Mouse (Mus musculus) ES-Bruce4 (cell line): ENCODE measurements at regions not wholly inside any gene's neighbourhood (a gene's known extent, or its start where the extent isn't known, plus 50 kb on each side); places are given as distances from the start of the nearest gene placed in this dataset.

Source experiments
- H3K27ac ChIP-seq: 2 replicates; pipeline ENCODE4 v1.5.1; 2012; ENCODE audit warnings: low read length, inconsistent platforms; ENCODE audit not compliant: insufficient read depth
- H3K27me3 ChIP-seq: 2 replicates; pipeline ENCODE4 v1.6.1; 2012; ENCODE audit warnings: mild to moderate bottlenecking, low read length, inconsistent platforms; ENCODE audit not compliant: control insufficient read depth, poor library complexity, insufficient read depth, severe bottlenecking
- H3K36me3 ChIP-seq: 2 replicates; pipeline ENCODE4 v1.6.1; 2012; ENCODE audit warnings: inconsistent platforms, mild to moderate bottlenecking, low read length, moderate library complexity; ENCODE audit not compliant: control insufficient read depth, poor library complexity, insufficient read depth, severe bottlenecking
- H3K4me1 ChIP-seq: one replicate; pipeline ENCODE4 v1.8.1; 2011; ENCODE audit warnings: low read length; ENCODE audit not compliant: control insufficient read depth, insufficient read depth
- H3K4me3 ChIP-seq: 2 replicates; pipeline ENCODE4 v1.5.1; 2011; ENCODE audit warnings: low read depth, mild to moderate bottlenecking, low read length
- H3K9ac ChIP-seq: 2 replicates; pipeline ENCODE4 v1.6.1; 2012; ENCODE audit warnings: low read depth, mild to moderate bottlenecking, inconsistent platforms; ENCODE audit not compliant: poor library complexity, severe bottlenecking
- H3K9me3 ChIP-seq: replicated peaks from 2 replicates; pipeline ENCODE4 v1.6.1; 2012; ENCODE audit warnings: mild to moderate bottlenecking, low read length, inconsistent platforms; ENCODE audit not compliant: control insufficient read depth, poor library complexity, insufficient read depth, severe bottlenecking
- CTCF ChIP-seq: IDR thresholded peaks from one replicate; pipeline ENCODE4 v1.8.1; 2011; ENCODE audit warnings: low read depth, low read length
- EP300 ChIP-seq: IDR thresholded peaks from 2 replicates; pipeline ENCODE4 v1.6.1; 2011; ENCODE audit warnings: low read depth, low read length; ENCODE audit not compliant: insufficient read depth
- POLR2A ChIP-seq: IDR thresholded peaks from one replicate; pipeline ENCODE4 v1.8.1; 2011; ENCODE audit warnings: low read length; ENCODE audit not compliant: insufficient read depth

DNA sequence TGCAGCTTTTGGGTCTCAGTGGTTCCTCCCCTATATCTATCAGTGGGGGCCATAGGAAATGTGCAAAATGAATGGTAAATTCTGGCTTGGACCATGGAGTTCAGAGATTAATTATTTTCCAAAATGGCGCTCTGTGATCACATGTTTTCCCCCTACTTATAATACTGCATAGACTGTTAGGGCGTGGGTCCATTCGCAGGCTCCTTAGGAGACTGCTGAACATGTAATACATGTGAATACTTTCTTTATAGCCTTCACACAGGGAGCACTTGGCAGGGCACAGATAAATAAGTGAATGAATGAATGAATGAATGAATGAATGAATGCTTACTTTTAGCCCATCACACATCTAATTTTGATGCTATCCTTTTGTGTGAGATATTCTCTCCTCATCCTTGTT is 666.1 kb downstream of the Vrk1 start:
- H3K9ac ChIP-seq, result no peak overlapping the region
- no peaks in the 10 kb centered on the region for H3K36me3 ChIP-seq
- H3K4me1 ChIP-seq, result no peaks in the 10 kb centered on the region
- H3K27me3 ChIP-seq, result no peaks in the 10 kb centered on the region
- peaks cover 4% of the 10 kb centered on the region; the same call in 1 of the 2 replicates for H3K9me3 ChIP-seq
- no peak overlapping the region for H3K4me3 ChIP-seq
- no peak overlapping the region for H3K27ac ChIP-seq
- TF ChIP-seq POLR2A (no peak), CTCF (no peak), EP300 (no peak)

DNA sequence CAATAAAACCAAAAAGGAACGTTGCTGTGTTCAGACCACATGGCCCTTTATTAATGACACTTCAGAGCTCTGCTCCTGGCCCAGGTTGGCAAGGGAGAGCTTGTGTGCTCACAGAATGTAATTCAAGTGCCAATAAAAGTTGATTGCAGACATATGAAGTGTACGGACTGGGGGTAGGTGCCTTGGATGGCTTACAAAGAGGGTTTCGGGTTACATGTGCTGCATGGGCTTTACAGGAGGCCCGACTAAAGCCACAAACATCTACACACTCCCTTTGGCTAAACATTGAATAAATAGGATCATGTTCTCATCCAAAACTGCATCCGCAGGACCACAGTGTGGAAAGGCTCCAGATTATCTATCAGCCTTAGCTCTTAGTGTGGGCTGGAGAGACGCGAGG is 666.5 kb downstream of the Vrk1 start:
- Histone ChIP-seq H3K4me3 (no peak overlapping the region), H3K9me3 (peaks cover 4% of the 10 kb centered on the region; the same call in 1 of the 2 replicates), H3K36me3 (no peaks in the 10 kb centered on the region), H3K4me1 (no peaks in the 10 kb centered on the region), H3K27ac (no peak overlapping the region), H3K9ac (no peak overlapping the region), H3K27me3 (no peaks in the 10 kb centered on the region)
- TF ChIP-seq CTCF, result no peak
- no peak for TF ChIP-seq EP300
- TF ChIP-seq POLR2A, result no peak

DNA sequence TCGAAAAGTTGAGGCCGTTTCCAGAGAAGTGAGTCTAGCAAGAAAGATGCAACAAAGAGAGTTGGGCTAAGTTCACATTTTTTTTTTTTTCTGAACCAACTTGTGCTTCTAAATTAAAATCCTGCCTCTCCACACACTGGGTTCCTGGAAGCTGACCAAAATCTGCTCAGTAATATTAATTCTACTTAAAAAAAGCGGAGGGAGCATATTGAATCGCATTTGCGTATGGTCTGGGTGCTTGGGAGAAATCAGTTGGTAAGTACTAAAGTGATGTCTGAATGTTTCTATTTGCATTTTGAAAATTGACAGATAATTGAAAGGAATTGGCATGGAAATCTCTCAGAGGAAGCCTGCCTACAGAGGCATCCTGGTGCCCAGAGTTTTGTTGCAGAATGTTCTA is 676.0 kb downstream of the Vrk1 start:
- TF ChIP-seq EP300, result no peak
- no peak for TF ChIP-seq POLR2A
- no peak for TF ChIP-seq CTCF
- H3K4me1 ChIP-seq, result no peaks in the 10 kb centered on the region
- no peaks in the 10 kb centered on the region for H3K36me3 ChIP-seq
- no peak overlapping the region for H3K9ac ChIP-seq
- no peak overlapping the region for H3K4me3 ChIP-seq
- no peak overlapping the region for H3K27ac ChIP-seq
- no peaks in the 10 kb centered on the region for H3K9me3 ChIP-seq
- H3K27me3 ChIP-seq, result no peaks in the 10 kb centered on the region

DNA sequence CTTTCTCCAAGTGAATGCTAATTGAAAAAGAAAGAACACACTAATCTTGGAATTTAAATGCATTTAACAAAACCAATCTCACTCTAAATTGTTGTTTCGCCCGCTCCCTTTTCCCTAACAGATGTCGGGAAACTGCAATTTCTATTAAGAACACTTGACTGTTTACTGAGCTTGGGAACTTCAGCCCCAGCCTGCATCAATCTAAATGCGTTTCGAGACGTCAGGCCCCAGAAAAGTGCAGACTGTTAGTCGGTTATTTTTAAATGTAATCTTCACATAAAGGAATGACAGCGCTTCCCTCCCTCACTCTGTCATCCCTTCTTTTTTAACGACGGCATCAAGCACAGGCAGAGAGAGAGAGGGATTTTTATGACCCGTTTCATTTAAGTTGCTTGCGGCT is 677.7 kb downstream of the Vrk1 start:
- Histone ChIP-seq H3K36me3 (no peaks in the 10 kb centered on the region), H3K27ac (no peak overlapping the region)

DNA sequence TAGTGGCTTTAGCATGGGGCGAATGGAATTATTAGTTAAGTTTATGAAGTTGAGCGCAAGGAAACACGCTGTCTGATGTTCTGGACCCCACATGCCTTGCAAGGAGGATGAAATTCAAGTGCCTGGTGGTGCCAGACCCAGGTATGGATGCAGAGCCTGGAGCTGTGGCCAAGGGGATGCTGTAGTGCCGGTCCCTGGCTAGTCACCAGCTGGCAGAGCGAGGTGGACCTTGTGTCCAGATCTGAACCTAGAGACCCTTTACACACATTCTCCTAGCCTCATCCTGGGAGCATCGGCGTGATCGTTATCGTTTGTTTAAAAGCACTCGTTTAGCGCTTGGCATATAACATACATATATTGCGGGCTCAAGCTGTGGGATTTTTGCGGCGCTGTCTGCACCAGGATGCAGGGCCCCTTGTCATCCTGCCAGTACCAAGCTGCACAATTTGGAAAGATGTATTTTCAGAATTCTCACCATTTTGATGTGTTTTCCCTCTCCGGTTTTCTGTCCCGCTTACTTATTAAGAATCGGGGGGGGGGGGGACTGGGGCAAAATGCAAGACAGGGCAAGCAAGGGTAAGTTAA is 678.2 kb downstream of the Vrk1 start:
- no peak overlapping the region for H3K27ac ChIP-seq

More for the DNA sequence above, 677.7 kb downstream of the Vrk1 start:
- no peak overlapping the region for H3K9ac ChIP-seq
- no peak overlapping the region for H3K4me3 ChIP-seq
- no peaks in the 10 kb centered on the region for H3K27me3 ChIP-seq
- no peaks in the 10 kb centered on the region for H3K4me1 ChIP-seq
- H3K9me3 ChIP-seq, result no peaks in the 10 kb centered on the region
- TF ChIP-seq CTCF, result no peak
- no peak for TF ChIP-seq EP300
- no peak for TF ChIP-seq POLR2A

DNA sequence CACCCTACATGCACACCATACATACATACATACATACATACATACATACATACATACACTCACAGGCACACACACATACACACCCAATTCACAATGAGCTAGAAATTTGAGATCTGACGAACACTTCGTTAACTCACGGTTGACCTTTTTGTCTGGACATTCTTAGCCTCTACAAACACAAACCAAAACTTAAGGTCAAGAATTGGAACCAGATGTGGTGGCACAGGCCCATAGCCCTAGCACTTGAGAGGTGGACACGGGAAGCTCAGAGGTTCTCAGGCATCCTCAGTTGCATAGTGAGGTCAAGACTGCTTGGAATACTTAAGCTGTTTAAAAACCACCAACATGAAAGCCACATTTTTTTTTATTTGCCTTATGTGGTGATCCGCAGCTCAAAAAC is 692.9 kb downstream of the Vrk1 start:
- TF ChIP-seq EP300 (no peak), CTCF (no peak), POLR2A (no peak)
- H3K4me1 ChIP-seq, result no peaks in the 10 kb centered on the region

More for the DNA sequence above, 678.2 kb downstream of the Vrk1 start:
- Histone ChIP-seq H3K4me1 (no peaks in the 10 kb centered on the region), H3K4me3 (no peak overlapping the region), H3K9me3 (no peaks in the 10 kb centered on the region), H3K9ac (no peak overlapping the region), H3K27me3 (no peaks in the 10 kb centered on the region), H3K36me3 (no peaks in the 10 kb centered on the region)
- TF ChIP-seq EP300, result no peak
- TF ChIP-seq POLR2A, result no peak
- TF ChIP-seq CTCF, result no peak

More for the DNA sequence above, 692.9 kb downstream of the Vrk1 start:
- no peaks in the 10 kb centered on the region for H3K27me3 ChIP-seq
- H3K9me3 ChIP-seq, result no peaks in the 10 kb centered on the region
- no peak overlapping the region for H3K4me3 ChIP-seq
- H3K36me3 ChIP-seq, result no peaks in the 10 kb centered on the region
- no peak overlapping the region for H3K9ac ChIP-seq
- no peak overlapping the region for H3K27ac ChIP-seq
